Mouse (Mus musculus): ENCODE measurements at regions not wholly inside any gene's neighbourhood (a gene's known extent, or its start where the extent isn't known, plus 50 kb on each side); places are given as distances from the start of the nearest gene placed in this dataset.

- no peak for ATAC-seq (replicated peaks; ENCODE audit: poor library complexity)
Observed at GRCm38 (mm10) chr11:22640371-22640990, 128.6 kb downstream of the Tmem17 start.

- ATAC-seq (replicated peaks; ENCODE audit: poor library complexity) = peak; percentile 91
Observed at GRCm38 (mm10) chr11:22641450-22641849, 129.6 kb downstream of the Tmem17 start.

GRCm38 (mm10) chr11:22644010-22644625 lies 132.2 kb downstream of the Tmem17 start:
- ATAC-seq (replicated peaks; ENCODE audit: poor library complexity) = no peak

- ATAC-seq (replicated peaks; ENCODE audit: poor library complexity) = no peak
Observed at GRCm38 (mm10) chr11:22644877-22645276, 133.0 kb downstream of the Tmem17 start.

- ATAC-seq (replicated peaks; ENCODE audit: poor library complexity) = peak; percentile 54
Observed at GRCm38 (mm10) chr11:22646192-22646936, 134.5 kb downstream of the Tmem17 start.

GRCm38 (mm10) chr11:22648275-22648674 lies 136.4 kb downstream of the Tmem17 start:
- ATAC-seq (replicated peaks; ENCODE audit: poor library complexity) = no peak

- ATAC-seq (replicated peaks; ENCODE audit: poor library complexity) = no peak
Observed at GRCm38 (mm10) chr11:22650771-22651170, 138.9 kb downstream of the Tmem17 start.

- no peak for ATAC-seq (replicated peaks; ENCODE audit: poor library complexity)
Observed at GRCm38 (mm10) chr11:22651313-22651712, 139.4 kb downstream of the Tmem17 start.

GRCm38 (mm10) chr11:22651911-22652310 lies 140.0 kb downstream of the Tmem17 start:
- no peak for ATAC-seq (replicated peaks; ENCODE audit: poor library complexity)

- ATAC-seq (replicated peaks; ENCODE audit: poor library complexity) = 0 out of 2 replicates have a peak, but pooled peaks have one; percentile 33
Observed at GRCm38 (mm10) chr11:22652931-22653330, 141.0 kb downstream of the Tmem17 start.

- ATAC-seq (replicated peaks; ENCODE audit: poor library complexity) = peak; percentile 41
Observed at GRCm38 (mm10) chr11:22653366-22653765, 141.5 kb downstream of the Tmem17 start.

- no peak for ATAC-seq (replicated peaks; ENCODE audit: poor library complexity)
Observed at GRCm38 (mm10) chr11:22657635-22658034, 145.7 kb downstream of the Tmem17 start.

GRCm38 (mm10) chr11:22661072-22661471 lies 149.2 kb downstream of the Tmem17 start:
- no peak for ATAC-seq (replicated peaks; ENCODE audit: poor library complexity)

- no peak for ATAC-seq (replicated peaks; ENCODE audit: poor library complexity)
Observed at GRCm38 (mm10) chr11:22661713-22662551, 150.0 kb downstream of the Tmem17 start.

- peak; percentile 95 for ATAC-seq (replicated peaks; ENCODE audit: poor library complexity)
Observed at GRCm38 (mm10) chr11:22665978-22666377, 154.1 kb downstream of the Tmem17 start.

- ATAC-seq (replicated peaks; ENCODE audit: poor library complexity) = peak; percentile 29
Observed at GRCm38 (mm10) chr11:22666378-22666777, 154.5 kb downstream of the Tmem17 start.

GRCm38 (mm10) chr11:22668220-22668619 lies 156.3 kb downstream of the Tmem17 start:
- no peak for ATAC-seq (replicated peaks; ENCODE audit: poor library complexity)

- no peak for ATAC-seq (replicated peaks; ENCODE audit: poor library complexity)
Observed at GRCm38 (mm10) chr11:22669267-22669666, 157.4 kb downstream of the Tmem17 start.

GRCm38 (mm10) chr11:22671791-22672490 lies 160.1 kb downstream of the Tmem17 start:
- no peak for ATAC-seq (replicated peaks; ENCODE audit: poor library complexity)

- peak; percentile 73 for ATAC-seq (replicated peaks; ENCODE audit: poor library complexity)
Observed at GRCm38 (mm10) chr11:22675047-22675446, 163.2 kb downstream of the Tmem17 start.

Data from megakaryocyte progenitor cell, adult 5-6 weeks (primary cell).